Mouse (Mus musculus) mouse trophoblast stem cell (cell line): ENCODE measurements around the gene Zfand6.

ENCODE experiments used
- in situ Hi-C, 2 experiments: fragments of 300-500 bp; cut with MseI, MboI; formaldehyde crosslinking; loops; 2 replicates in 1 of 2; 3 replicates in 1 of 2; pipeline ENCODE4 v1.15.1; 2025

The Zfand6 gene

GRCm38 (mm10) chr7:84594087-84594916 is 95.5 kb downstream of the Zfand6 start:
- in situ Hi-C loops, result loop anchor here (5.0 to 10.0 kb wide), 2 partner anchors 150 to 153 kb away; no protein-coding TSS in a partner anchor

- in situ Hi-C loops, result loop anchor here (5.0 to 10.0 kb wide), 2 partner anchors 153 to 156 kb away; no protein-coding TSS in a partner anchor
Observed at GRCm38 (mm10) chr7:84591347-84591746, 98.4 kb downstream of the Zfand6 start.

- in situ Hi-C loops, result loop anchor here (5.0 to 10.0 kb wide), 2 partner anchors 154 to 157 kb away; no protein-coding TSS in a partner anchor
Observed at GRCm38 (mm10) chr7:84590622-84591021, 99.1 kb downstream of the Zfand6 start.

GRCm38 (mm10) chr7:84587101-84587783 is 102.5 kb downstream of the Zfand6 start:
- in situ Hi-C loops, result no loop called here

GRCm38 (mm10) chr7:84586360-84587100 is 103.2 kb downstream of the Zfand6 start:
- in situ Hi-C loops, result no loop called here

GRCm38 (mm10) chr7:84585086-84585485 is 104.7 kb downstream of the Zfand6 start:
- in situ Hi-C loops, result no loop called here

- in situ Hi-C loops, result no loop called here
Observed at GRCm38 (mm10) chr7:84579769-84580168, 110.0 kb downstream of the Zfand6 start.

- in situ Hi-C loops, result no loop called here
Observed at GRCm38 (mm10) chr7:84578841-84579240, 110.9 kb downstream of the Zfand6 start.

GRCm38 (mm10) chr7:84577034-84577433 is 112.7 kb downstream of the Zfand6 start:
- in situ Hi-C loops, result no loop called here

GRCm38 (mm10) chr7:84566200-84566599 is 123.6 kb downstream of the Zfand6 start:
- in situ Hi-C loops, result no loop called here

- in situ Hi-C loops, result no loop called here
Observed at GRCm38 (mm10) chr7:84564236-84564635, 125.5 kb downstream of the Zfand6 start.
